Mouse (Mus musculus): ENCODE measurements around the gene Hoxd10.

Gene Hoxd10

GRCm38 (mm10) chr2:74666411-74666810 is 25.3 kb upstream of the Hoxd10 start:
- DNase-seq (ENCODE audit: low spot score in 2 of 2): no peak

- DNase-seq (ENCODE audit: low spot score in 2 of 2): no peak
Measured at GRCm38 (mm10) chr2:74667191-74667841, 24.4 kb upstream of the Hoxd10 start.

- DNase-seq (ENCODE audit: low spot score in 2 of 2): no peak
Measured at GRCm38 (mm10) chr2:74667842-74668357, 23.8 kb upstream of the Hoxd10 start, which contains the start of gene Hoxd13. Gene Hoxd13 (plus strand): TSS chr2:74668310.

- DNase-seq (ENCODE audit: low spot score in 2 of 2): no peak
Measured at GRCm38 (mm10) chr2:74668370-74669229, 23.1 kb upstream of the Hoxd10 start.

- no peak for DNase-seq (ENCODE audit: low spot score in 2 of 2)
Measured at GRCm38 (mm10) chr2:74669230-74669578, 22.5 kb upstream of the Hoxd10 start.

GRCm38 (mm10) chr2:74669650-74670235 is 22.0 kb upstream of the Hoxd10 start:
- DNase-seq (ENCODE audit: low spot score in 2 of 2): no peak

GRCm38 (mm10) chr2:74670632-74671188 is 21.0 kb upstream of the Hoxd10 start:
- no peak for DNase-seq (ENCODE audit: low spot score in 2 of 2)

GRCm38 (mm10) chr2:74671847-74672246 is 19.9 kb upstream of the Hoxd10 start:
- DNase-seq (ENCODE audit: low spot score in 2 of 2): no peak

- no peak for DNase-seq (ENCODE audit: low spot score in 2 of 2)
Measured at GRCm38 (mm10) chr2:74672481-74673362, 19.0 kb upstream of the Hoxd10 start.

- no peak for DNase-seq (ENCODE audit: low spot score in 2 of 2)
Measured at GRCm38 (mm10) chr2:74673835-74674425, 17.8 kb upstream of the Hoxd10 start.

- no peak for DNase-seq (ENCODE audit: low spot score in 2 of 2)
Measured at GRCm38 (mm10) chr2:74674881-74675665, 16.7 kb upstream of the Hoxd10 start, which contains the start of gene Hoxd12. Gene Hoxd12 (plus strand): TSS chr2:74675013.

- DNase-seq (ENCODE audit: low spot score in 2 of 2): no peak
Measured at GRCm38 (mm10) chr2:74675666-74676282, 15.9 kb upstream of the Hoxd10 start.

- no peak for DNase-seq (ENCODE audit: low spot score in 2 of 2)
Measured at GRCm38 (mm10) chr2:74676376-74677052, 15.2 kb upstream of the Hoxd10 start.

GRCm38 (mm10) chr2:74677106-74677505 is 14.6 kb upstream of the Hoxd10 start:
- no peak for DNase-seq (ENCODE audit: low spot score in 2 of 2)

- DNase-seq (ENCODE audit: low spot score in 2 of 2): no peak
Measured at GRCm38 (mm10) chr2:74678891-74679595, 12.7 kb upstream of the Hoxd10 start, which contains the start of gene Hoxd11. Gene Hoxd11 (plus strand): TSS chr2:74679557.

GRCm38 (mm10) chr2:74679596-74679971 is 12.1 kb upstream of the Hoxd10 start:
- no peak for DNase-seq (ENCODE audit: low spot score in 2 of 2)

GRCm38 (mm10) chr2:74679980-74680379 is 11.7 kb upstream of the Hoxd10 start:
- DNase-seq (ENCODE audit: low spot score in 2 of 2): no peak
